Mouse (Mus musculus) cerebellum, postnatal 14 days (tissue): Measurements from ENCODE around the gene Raly.

Source experiments
- DNase-seq, 2 experiments: peaks; one replicate each; pipeline ENCODE4 v3.0.0; 2021; ENCODE audit warnings: mixed read lengths in 2 of 2

Gene Raly

DNA sequence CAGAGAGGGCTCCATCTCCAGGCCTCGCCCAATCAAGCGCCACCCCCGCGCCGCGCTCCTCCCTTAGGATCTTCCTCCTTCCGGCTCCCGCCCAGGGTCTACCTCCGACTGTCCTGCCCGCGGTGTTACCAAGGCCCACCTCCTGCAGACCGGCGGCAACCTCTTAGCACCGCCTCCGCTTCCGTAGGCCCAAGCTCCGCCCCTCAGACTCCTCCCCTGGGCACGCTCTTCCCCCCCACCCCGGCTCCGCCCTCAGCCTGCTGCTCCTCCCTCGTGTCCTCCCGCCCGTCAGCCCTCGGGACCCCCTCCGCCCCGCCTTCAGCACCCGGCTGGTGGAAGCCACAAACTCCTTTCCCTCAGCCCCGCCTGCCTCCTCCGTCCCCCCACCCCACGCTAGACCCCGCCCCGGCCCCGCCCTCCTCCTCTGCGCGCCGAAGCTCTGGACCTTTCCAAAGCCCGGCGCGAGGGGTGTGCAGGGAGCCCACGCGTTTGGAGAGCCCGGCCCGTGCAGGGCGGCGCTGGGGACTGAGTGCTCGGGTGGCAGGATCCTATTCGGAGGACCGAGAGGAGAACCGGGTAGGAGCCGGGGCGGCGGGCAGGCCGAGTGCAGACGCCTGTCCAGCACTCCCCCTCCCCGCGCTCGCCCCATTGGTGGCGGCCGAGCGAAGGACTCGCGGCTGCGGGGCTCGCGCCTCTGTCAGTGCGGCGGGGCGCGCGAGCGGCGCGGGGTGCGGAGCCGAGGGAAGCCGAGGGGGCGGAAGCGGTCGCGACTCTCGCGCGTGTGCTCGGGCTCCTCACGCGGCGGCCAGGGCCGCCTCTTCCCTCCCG, at the start of gene Raly, which contains the start of gene a:
Gene Raly (plus strand): TSS at position 441 of the 828 bp plus-strand sequence.
Gene a (plus strand): TSS at position 747 of the 828 bp plus-strand sequence.
- DNase-seq: peak; percentile 98

DNA sequence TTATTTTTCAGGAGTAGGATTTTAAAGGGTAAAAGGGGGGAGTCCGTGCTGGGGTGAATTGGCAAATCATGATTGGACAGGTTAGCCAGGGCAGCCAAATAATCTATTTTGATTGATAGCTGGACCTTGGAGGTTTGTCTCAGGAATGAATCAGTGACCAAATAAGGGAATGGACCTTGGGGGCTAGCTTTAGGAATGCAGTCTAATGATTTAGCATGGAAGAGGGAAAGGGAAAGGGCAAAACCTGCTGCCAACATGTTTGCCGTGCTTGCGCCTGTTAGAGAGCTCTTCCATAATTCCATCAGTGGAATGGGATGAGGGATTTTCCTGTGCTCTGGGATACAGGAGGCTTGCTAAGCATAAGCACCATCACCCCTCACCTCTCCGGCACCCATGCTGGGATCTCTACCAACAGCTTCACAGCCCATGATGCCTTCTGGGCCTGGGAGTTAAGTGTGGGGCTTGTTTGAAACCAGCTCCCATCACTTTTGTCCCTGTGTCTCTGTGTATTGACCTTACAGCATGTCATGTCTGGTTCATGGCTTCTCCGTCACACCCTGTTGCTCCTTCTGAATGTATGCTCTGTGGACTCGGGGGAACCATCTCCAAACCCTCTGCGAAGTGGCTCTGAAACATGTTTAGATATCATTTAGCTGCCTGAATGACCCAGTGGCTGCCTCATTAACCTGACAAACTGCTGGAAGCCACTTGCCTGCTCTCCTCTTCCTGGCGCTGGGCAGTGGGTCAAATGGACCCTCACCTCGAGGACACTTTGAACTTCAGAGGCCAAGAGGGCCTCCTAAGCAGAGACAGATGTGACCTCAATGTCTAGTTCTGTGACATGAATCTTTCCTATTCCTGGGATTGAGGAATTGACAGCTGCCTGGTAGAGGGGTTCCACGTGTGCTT, 47.7 kb upstream of the Raly start:
- no peak for DNase-seq

DNA sequence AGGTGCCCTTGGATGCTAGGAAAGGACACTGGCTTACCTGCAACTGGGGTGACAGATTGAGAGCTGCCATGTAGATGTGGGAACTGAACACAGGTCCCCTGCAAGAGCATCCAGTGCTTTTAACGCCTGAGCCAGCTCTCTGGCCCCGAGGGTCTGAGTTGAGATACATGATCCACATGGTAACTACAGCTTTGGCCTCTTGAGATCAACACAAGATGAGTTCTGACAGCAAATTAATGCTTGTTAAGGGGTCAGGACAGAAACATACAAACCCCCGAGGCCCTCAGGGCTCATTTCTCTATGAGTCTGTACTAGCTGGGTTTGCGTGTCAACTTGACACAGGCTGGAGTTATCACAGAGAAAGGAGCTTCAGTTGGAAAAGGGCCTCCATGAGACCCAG, 47.0 kb upstream of the Raly start:
- DNase-seq: no peak

DNA sequence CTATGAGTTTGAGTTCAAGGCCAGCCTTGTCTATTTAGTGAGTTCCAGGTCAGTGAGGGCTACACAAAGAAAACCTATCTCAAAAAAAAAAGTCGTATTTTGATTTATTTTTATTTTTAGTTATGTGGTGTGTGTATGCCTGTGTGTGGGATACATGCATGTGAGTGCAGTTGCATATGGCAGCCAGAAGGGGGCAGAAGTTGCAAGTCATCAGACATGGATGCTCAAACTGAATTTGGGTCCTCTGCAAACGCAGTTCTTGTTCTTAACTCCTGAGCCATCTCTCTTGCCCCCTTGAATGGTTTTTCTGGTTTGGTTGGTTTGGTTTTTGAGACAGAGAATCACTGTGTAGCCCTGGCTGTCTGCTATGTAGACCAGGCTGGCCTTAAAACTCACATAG, 42.5 kb upstream of the Raly start:
- no peak for DNase-seq

DNA sequence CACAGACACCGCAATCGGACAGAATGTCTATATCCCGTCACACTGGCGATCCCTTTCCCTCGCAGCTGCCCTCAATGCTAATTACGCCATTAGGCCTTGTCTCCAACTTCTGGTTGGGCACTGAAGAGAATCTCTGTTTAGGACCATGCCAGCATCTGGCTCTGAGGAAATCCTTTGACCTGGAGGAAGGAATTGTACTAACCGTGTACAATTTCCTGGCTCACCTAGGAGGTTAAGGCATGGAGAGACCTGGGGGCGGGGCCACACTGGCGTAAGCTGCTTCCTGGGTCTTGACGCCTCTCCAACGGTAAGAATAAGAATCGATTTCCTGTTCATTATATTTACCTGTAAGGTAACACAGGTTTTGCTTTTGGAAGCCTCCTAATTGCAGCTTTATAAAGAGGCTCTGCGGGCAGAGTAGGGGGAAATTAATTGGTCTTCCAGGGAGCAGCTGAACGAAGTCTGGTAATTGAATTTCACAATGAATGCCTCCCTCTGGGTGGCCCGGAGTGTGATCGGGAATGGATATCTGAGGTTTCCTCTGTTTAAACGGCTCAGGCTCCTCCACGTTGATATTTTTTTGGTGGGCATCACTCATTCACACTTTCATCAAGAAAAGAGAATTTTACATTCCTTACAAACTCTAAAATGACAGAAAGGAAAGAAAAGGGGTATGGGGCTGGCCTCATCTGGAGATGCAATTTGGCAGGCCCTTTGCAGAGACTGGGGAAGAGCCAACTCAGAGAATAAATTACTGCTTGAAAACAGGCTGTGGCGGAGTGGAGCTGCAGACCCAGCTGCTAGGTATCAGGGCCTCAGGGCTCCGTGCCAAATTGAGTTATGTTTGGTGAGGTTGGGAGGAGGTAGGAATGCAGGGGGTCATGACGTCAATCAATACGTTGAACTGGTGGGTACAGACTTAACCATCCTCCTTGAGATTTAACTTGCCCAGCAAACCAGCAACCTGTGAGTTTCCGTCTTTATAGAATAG, 41.6 kb upstream of the Raly start:
- peak; percentile 55 to 76 for DNase-seq

DNA sequence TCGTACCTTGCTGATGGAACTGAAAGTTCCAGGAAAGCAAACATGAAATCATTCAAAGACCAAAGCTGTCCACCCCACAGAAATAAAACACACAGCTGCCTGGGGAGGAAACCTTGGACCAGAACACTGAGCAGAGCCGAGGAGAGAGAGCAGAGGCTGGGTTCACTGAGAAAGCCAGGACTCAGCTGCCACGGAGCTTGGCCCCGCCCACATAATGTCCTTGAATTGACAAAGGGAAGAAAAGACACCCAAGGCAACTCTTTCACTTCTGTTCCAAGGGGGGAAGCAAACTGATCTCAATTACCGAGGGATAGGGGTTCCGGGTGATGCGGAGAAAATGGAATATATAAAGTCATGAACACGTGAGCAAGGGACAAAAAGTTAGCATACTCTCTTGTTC, 39.0 kb upstream of the Raly start:
- DNase-seq: no peak

DNA sequence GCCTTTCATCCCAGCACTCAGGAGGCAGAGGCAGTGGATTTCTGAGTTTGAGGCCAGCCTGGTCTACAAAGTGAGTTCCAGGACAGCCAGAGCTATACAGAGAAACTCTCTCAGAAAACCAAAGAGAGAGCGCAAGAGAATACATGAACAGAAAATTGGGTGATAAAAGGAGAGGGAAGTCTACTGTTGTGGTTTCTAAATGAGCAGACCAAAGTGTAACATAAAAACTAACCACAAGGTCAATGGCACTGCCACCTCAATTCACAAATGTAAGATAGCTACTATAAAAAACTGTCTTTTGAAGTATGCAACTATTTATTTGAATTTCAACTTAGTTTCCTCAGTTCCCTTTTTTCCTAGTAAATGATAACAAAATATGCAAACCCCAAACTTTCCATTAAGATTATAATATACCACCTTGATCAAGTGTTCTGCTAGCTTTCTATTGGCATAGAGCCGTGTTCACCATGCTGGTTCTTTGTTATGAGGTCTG, 36.8 kb upstream of the Raly start:
- DNase-seq: no peak

DNA sequence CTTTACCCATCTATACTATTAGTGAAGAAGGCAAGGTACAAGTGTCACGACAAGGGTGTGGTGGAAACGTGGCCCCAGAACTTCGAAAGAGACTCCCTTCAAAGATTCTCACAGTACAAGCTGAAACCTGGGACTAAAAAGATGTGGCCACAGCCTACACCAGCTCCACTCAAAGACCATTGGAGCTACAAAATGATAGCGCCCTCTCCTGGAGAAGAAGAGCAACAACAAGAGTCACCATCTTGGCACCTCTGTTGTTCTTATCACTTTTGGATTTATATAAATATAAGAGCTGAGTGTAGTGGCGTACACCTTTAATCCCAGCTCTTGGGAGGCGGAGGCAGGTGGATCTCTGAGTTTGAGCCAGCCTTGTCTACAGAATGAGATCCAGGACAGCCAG, 35.1 kb upstream of the Raly start:
- DNase-seq: no peak

DNA sequence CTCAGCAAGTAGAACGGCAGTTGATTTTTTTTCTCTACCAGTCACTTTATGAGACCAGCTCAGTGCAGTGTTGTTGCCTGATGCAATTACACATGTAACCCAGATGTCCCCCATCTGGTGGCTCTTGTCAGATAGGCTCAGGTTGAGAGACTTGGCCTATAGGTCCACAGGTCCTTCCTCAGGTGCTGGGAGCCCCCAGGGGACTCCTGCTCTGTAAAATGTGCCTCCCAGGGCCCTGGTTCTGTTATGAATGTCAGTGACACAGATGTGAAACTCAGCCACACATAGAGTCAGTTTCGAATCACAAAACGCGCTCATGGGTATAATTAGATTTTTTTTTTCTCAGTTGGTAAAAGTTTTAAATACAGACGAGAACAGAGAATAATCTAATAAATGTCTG, 33.2 kb upstream of the Raly start:
- no peak for DNase-seq

DNA sequence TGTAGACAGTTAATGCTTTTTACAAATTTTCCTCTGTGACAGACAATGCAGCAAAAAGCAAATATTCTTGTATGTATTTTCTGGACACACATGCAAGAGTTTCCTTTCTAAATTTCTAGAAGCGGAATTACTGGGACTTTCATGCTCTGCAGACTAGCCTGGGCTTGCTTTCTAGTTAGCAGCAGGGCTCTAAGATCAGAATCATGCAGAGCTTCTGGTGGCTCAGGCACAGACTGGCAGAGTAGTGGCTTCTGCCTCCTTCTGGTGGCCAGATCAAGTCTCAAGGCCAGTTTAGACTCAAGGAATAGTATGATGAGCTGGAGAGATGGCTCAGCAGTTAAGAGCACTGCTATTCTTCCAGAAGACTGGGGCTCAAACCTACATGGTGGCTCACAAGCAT, 32.4 kb upstream of the Raly start:
- DNase-seq: no peak

DNA sequence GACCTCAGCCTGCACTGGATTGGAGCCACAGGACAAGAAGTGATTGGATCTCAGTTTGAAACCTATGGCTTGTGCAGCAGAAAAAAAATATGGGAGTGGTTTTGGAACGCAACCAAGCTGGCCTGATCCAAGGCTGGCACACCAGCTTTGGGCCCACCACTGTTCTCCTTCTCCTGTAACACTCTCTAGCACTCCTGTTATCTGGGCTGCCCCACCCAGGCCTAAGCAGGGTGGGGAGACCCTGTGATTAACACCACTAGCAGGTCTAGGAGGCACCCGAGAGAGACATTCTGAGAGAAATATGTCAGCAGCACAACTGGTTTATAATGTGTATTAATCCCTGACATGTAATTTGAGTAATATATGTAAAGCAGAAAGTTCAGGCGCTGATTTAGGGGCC, 27.7 kb upstream of the Raly start:
- no peak for DNase-seq

DNA sequence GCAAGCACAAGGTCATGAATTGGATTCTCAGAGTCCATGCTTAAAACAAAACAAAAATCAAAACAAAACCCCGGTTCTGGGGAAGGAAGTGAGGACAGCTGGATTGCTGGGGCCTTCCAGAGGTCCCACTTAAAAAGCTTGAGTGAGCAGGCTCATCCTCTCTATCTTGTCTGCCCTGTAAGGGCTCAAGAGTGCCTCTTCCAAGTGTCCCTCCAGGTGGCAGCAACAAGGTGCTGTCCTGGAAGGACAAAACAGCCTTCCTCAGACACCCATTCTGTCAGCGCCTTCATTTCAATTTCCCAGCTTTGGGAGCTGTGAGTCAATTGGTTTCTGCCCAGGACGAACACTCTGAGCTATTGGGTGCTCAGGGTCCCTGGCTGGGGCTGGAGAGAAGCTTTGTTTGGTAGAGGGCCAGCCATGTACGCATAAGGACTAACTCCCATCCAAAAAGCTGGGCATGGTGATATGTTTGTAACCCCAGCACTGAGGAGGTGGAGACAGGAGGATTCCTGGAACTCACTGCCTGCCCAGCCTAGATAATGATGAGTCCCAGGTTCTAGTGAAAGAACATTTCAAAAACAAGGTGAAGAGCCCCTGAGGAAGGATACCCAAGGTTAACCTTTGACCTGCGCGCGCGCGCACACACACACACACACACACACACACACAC, 25.9 kb upstream of the Raly start:
- DNase-seq: no peak

DNA sequence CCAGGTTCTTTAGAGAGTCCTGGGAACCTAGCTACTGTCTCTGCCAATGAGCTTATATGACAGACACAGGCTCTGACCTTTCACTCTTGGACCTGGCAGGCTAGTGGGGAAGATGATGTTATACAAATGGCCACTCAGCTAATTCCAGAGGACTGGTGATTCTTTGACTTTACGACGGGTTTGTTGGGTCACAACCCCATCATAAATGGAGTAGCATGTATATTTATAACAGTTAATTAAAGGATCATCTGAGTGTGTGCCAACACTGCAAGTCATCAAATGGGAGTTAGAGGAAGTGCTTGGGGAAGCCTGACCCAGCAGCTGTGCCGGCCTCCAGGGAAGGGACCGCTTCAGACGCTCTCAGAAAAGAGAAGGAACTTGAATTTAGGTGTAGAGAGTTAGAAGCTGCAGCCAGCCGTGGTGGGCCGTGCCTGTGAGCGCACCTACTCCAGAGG, 25.3 kb upstream of the Raly start:
- no peak for DNase-seq

DNA sequence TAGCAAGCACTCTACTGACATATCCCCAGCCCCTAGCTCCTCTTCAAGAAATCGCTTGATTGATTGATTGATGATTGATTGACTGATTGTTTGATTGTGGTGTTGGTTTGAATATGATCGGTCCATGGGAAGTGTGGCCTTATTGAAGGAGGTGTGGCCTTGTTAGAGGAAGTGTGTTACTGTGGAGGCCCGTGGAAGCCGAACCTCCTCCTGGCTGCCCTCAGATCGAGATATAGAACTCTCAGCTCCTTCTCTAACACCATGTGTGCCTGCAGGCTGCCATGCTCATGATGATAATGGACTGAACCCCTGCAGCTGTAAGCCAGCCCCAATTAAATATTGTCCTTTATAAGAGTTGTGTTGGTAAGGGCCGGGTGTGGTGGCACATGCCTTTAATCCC, 23.8 kb upstream of the Raly start:
- DNase-seq: no peak

DNA sequence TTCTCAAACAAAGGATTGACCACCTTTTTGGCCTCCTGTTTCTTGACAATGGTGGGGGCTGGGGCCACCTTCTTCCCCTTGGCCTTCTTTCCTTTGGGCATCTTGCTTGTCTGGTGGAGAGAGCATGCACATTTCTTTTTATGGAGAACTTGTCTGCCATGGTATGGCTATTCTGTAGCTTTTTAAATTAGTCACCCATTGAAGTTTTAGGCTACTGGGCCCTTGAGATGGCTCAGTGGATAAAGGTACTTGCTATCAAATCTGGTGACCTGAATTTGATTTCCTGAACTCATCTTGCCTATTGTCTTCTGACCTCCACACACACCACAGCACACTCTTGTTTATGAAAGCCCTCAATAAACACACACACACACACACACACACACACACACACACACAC, 21.0 kb upstream of the Raly start, which contains the start of gene Gm14214:
Gene Gm14214 (minus strand): TSS at position 101 of the 400 bp plus-strand sequence.
- no peak for DNase-seq

DNA sequence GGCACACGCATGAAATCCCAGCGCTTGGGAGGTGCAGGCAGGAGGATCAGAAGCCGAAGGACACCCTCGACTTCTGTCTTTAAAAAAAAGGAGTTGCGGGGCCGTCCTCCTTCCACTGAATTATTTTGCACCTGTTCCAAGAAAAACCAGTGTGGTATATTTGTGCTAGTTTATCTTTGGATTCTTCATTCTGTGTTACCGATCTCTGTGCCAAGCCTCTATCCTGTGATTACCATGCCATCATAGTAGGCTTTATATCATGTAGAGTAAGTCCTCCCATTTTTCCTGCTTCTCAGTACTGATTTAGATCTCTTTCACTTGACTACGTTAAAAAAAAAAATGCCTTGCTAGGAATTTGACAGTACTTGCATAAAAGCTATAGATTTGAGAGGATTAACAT, 19.3 kb upstream of the Raly start:
- DNase-seq: no peak

DNA sequence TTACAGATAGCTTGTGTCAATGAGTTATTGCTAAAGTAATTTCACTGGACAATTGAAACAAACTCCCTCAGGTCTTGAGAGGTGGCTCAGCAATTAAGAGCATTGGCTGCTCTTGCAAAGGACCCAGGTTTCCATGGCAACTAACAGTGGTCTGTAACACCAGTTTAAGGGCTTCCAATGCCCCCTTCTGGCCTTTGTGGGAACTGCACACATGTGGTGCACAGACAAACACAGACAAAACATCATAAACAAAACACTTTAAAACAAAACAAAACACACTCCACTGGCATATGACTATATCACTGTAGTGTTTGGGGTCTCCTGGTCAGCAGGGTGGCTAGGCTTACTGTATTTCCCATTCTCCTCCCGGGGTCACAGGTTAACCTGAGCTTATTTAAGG, 16.9 kb upstream of the Raly start:
- DNase-seq: peak in 1 of 2 experiments; percentile 80

DNA sequence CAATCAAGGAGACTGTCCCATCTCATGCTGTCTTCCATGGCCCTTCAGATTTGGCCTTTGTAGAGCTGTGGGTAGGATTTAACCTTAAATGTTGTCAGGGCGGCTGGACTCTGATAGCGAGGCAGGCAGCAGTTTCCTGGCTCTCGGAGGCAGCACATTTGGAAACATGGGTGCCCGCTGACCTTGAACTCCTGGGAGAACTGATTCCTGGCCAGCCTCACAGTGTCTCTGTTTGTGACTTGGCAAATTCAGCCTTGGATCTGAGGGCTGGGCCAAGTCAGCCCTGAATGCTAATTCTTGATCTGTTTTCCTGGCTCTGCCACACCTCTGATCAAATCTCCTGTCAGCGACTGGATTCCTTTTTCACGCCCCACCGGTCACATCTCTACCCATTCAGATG, 14.4 kb upstream of the Raly start:
- peak in 1 of 2 experiments; percentile 26 for DNase-seq

DNA sequence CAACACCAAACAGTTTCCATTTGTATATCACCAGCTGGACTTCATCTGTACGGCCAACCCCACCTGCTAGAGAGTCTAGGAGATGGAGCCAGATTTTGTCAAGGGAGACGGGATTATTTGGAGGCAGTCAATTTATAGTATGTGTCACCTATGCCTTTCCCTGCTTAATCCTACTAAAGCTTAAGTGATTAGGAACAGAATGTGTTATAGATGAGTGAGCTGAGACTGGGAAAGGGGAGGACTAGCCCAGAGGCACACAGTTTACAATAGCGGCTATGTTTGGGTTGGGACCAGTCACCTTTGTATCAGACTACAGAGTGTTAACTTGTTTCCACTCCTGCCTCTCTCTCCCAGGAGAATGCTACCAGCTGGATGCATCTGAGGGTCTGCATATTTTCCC, 11.2 kb upstream of the Raly start:
- DNase-seq: no peak

DNA sequence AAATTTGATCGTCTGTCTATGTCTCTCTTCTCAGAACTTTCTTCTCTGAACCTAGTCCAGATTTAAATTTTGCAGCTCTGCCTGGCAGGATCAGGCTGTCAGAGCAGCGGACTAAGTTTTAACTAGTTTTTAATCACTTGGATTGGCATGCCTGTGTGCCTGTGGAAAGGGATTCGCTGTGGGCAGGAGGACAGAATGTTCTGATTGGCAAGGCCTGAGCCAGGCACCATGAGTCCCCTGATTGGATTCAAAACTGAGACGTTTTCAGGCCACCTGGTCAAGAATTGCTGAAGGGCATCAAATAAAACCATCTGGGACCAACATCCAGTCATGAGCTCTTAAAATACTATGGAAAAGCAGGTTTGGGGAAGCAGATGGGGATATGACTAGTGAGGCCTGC, 8.5 kb upstream of the Raly start:
- peak; percentile 32 to 33 for DNase-seq

DNA sequence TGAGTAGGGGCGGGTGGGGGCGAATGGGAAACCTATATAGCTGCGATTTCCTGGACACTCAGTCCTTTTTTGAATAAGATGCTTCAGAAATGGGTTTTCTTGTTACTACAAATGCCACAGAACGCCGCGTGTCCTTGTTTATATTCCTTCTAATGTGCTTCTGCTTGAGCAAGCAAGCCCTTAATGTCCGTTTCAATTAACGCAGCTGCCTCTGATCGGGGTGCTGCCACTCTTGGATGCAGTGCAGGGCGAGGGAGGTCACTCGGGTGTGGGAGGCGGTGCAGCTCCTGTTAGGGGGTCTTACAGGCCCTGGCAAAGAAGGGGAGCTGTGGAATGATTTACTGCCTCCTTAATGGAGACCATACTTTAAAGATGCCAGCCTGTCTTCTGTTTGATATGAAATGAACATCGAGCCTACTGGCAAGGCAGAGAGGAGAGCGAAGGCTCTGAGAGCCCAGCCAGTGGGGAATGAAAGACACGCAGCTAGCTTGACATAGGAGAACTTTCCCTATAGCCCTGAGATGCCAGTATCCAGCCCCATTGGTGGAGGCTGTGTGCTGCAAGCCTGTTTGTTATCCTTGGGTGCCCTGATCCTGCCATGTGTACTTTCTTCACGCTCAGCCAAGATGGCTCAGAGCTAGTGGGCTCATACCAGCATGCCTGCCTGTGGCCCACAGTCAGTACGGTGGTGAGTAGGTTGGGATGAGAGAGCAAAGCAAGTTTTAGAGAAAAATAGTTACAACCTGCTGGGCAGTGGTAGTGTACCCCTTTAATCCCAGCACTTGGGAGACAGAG, 7.8 kb upstream of the Raly start:
- no peak for DNase-seq
